Mouse (Mus musculus) urinary bladder, postnatal 36 days (tissue): Measurements from ENCODE around the gene Terb2.

Experiments used
- DNase-seq, 2 experiments: peaks; one replicate each; pipeline ENCODE4 v3.0.0; 2022; ENCODE audit warnings: low spot score in 2 of 2, mixed read lengths in 1 of 2

The Terb2 gene

DNA sequence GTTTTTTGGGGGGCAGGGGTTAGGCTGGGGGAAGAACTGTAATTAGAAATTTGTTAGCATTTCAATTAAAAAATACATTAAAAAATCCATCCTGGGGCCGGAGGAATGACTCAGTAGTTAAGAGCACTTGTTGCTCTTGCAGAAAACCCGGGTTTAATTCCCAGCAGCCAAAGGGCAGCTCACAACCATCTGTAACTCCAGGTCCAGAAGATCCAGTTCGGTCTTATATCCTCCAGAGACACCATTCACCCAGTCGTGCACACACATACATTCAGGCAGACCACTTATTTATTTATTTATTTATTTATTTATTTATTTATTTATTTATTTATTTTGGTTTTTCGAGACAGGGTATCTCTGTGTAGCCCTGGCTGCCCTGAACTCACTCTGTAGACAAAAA lies 47.3 kb downstream of the Terb2 start:
- DNase-seq = no peak

DNA sequence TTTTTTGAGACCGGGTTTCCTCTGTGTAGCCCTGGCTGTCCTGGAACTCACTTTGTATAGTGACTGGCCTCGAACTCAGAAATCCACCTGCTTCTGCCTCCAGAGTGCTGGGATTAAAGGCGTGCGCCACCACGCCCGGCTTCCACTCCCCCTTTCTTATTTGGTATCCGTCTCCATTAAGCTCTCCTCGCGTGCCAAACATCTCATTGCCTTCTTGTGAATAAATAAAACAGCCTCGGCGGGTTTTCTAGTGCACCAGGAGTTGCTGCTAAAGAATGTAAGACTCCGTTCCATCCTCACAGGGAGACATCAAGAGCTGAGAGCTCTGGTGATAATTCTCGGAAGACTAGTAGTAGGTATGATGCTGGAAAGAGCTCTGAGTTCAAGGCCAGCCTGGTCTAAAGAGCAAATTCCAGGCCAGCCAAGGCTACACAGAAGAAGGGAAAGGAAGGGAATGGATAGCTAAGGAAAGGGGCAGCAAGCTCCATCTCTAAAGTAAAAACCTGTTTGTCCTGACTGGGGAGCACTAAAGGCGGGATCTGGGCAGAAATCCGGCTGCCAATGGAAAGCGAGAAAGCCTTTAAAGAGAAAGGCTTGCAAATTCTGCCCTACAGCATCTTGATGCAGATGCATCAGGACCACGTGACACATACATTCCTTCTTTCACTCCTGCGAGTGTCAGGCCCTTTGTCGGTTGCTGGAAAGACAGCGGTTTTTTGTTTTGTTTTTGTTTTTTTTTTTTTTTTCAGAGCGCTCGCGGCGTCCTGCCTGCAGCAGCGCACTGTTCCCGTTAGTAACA lies 47.9 kb downstream of the Terb2 start:
- DNase-seq = peak in 1 of 2 experiments; percentile 47

DNA sequence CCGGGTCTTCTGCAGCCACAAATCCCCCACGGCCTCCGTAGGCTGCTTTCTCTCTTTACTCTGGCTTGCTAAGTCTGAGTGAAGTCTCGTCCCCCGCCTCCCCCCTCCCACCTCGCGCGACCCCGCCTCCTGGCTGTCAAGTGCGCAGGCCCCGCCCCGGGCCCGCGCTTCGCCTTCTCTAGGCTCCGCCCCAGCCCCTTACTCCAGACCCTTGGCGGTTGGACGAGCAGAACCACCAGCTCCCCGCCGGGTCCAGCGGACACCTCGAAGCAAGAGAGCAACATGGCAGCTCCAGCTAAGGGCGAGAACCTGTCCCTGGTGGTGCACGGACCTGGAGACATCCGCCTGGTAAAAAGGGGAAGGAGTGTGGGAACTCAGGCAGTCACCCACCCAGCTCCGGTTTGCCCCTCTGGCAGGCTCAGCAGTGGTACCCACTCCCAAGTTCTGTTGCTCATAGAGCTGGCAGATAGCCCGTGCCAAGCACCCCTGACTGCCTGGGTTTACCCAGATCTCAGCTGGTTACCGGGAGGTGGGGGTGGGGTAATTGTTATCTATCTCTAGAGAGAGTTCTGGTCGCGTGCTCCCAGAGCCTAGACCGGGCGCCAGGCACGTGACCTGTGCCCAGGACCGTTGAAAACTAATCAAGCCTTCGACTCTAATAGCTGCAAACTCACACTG lies 48.7 kb downstream of the Terb2 start, which contains the start of gene Sord:
Sord (plus strand) TSS at position 139 of the 678 bp plus-strand sequence.
- peak; percentile 56 to 72 for DNase-seq

DNA sequence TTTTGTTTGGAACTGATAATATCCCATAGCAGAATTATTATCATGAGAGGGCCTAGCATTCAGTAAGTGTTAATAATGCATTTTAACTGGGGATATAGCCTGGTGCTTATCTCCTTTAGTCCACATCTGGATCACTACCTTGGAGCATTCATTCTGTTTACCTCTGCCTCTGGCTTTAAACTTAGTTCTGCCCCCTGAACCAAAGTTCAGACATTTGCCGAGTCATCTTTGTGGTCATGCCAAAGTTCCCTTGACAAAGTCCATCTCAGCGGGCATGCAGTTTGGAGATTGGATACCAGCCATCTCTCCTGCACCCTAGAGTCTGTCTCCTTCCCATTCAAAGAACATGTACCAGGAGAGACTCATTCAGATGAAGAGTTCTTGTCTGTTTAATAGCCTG lies 49.4 kb downstream of the Terb2 start:
- no peak for DNase-seq

DNA sequence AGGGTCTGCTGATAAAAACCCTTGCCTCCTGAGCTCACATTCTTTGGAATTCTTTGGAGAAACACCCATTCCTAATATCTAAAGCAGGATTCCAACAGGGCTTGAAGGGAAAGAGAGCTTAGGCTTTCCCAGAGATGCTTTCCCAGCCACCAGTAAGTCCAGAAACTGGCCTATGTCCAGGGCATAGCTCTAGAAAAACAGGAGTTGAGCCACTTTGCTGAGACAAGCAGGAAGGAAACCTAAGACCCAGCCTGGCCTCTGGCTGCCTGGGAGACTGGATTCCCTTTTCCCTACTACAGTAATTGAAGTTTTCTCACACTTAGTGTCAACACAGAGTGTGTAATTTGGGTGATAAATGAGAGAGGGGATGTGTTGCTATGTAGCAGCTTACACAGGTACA lies 50.2 kb downstream of the Terb2 start:
- no peak for DNase-seq

DNA sequence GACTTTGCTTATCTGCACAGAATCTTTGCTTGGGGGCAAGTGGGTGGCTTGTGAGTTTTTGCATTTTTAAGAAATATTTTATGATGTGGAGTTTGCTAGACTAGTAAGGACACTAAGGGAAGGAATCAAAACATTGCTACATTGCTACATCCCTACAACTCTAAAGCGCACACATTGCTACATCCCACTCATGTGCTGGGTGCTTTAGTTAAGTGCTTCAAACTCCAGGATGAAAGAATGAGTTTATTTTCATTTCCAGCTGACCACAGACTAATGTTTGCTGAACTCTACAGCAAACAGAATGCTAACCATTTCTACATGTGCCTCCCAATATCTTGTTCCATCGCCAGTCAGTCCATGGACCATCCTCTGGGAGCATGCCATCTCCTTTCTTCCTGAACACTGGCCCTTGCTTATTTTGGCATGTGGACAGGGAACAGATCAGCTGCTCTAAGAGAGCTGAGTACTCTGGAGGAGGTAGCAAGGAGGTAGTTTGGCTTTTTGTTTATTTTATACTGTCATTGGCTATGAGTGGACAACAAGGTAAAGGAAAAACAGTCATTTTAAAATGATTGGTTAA lies 51.9 kb downstream of the Terb2 start:
- no peak for DNase-seq

DNA sequence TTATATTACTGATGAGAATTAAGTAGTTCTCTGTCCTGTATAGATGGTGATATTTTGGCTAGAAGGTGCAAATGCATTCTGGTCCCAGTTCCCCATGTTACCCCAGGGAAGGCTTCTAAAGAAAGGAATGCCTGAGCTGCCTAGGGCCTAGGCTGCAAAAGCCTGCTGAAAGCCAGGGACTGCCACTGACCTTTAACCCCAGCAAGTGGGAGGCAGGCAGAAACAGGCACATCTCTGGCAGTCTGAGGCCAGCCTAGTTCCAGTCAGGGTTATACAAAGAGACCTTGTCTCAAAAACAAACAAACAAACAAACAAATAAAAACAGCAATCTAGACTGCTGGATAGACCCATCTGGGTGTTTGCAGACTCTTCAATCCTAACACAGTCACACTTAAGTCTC lies 54.7 kb downstream of the Terb2 start:
- no peak for DNase-seq

DNA sequence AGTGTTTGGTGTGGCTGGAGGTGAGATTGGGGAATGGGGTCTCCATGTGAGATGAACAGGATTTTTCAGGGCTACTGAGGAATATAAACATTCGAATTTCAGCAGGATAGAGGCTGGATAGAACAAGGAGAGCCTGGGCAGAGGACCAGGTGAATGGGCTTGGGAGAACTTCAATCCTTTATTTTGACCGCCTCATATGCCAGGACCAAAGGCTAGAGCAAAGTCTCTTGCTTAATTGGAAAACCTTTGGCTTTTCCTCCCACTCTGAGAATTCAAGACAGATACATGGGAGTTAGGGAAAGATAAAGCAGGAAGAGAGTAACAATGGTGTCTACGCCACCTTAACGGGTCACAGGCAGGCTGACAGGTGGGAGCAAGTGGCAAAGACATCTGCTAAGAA lies 55.2 kb downstream of the Terb2 start:
- DNase-seq = no peak

DNA sequence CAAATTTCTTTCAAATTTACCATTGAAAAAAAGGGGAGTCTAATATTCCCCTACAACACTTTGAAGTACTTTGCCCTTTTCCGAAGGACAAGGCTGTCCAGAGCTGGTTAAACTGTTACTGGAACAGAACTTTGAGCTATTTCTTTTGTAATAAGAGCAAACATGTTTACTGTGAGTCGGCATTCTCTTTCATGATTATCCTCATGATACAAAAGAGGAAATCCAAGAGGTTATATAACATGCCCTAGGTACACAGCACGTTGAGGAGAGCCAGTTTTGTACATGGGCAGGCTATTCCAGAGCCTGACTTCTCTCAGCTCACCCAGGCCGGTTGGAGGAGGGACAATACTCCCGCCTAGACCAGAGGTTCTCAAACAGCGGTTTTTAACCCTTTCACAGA lies 55.9 kb downstream of the Terb2 start:
- no peak for DNase-seq

DNA sequence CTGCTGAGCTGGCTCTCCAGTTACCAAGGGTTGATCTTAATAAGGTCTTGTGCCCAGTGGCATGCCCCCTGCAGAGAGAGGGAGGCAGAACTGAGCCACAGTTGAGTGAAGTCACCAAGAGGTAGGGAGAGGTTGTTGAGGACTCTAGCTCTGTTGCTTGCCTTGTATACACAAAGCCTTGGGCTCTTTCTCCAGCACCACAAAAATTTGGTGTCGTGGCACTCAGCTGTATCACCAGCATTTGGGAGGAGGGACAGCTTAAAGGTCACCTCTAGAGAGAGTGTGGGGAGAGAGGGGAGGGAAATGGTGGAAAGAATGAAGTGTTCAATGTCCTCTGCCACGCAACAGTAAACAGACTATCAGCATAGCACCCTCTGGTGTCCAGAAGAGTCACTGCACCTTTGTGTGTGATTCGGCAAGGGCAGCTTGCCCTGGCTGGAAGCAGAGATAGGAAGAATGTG lies 57.6 kb downstream of the Terb2 start:
- DNase-seq = peak; percentile 70 to 73

DNA sequence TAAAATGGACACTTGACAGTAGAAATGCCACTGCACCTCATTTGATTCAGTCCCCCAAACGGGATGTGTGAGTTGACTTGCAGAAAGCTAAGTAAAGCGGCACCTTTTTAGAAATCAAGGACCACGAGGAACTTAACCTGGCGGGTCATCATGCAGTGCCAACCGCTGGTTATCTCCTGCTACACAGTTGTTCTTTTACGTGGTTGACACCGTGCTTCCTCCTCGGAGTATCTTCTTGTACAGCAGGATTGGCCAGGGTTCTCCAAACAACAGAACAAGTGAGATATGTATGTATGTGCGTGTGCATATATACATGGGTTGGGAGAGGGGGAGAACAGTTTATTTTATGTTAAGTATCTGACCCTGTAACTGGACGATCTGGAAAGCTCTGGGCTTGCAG lies 61.7 kb downstream of the Terb2 start:
- no peak for DNase-seq

DNA sequence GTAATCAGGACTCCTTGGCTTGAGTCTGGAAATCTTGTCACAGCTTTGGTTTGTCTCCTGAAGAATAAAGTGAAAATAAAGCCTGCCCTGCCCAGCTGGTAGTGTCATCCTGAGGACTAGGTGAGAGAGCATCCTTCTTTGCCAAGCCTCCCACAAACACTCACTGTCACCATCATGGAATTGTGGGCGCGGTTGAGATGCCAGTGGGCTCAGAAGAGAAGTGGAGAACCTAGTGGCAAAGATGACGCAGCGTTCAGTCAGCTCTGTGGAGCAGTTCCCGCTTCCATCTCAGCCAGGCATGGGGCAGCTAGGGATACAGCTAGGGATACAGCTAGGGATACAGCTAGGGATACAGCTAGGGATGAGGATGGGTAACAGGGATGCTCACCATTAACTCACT lies 69.9 kb downstream of the Terb2 start:
- no peak for DNase-seq
